Mouse (Mus musculus): Measurements from ENCODE around the gene Edil3. TPM values are rescaled to one million over a fixed set of nuclear protein-coding genes. Genes with fewer than 3 reads are reported as not detected.
A peak's percentile ranks its signal among the peaks of the same experiment; 100 is the strongest.

Edil3 gene
- 55.1 and 55.3 TPM in 2 replicates for polyA plus RNA-seq (2015; fragmentation: Nextera tagmentation; extraction: Ambion mirVana)

DNA sequence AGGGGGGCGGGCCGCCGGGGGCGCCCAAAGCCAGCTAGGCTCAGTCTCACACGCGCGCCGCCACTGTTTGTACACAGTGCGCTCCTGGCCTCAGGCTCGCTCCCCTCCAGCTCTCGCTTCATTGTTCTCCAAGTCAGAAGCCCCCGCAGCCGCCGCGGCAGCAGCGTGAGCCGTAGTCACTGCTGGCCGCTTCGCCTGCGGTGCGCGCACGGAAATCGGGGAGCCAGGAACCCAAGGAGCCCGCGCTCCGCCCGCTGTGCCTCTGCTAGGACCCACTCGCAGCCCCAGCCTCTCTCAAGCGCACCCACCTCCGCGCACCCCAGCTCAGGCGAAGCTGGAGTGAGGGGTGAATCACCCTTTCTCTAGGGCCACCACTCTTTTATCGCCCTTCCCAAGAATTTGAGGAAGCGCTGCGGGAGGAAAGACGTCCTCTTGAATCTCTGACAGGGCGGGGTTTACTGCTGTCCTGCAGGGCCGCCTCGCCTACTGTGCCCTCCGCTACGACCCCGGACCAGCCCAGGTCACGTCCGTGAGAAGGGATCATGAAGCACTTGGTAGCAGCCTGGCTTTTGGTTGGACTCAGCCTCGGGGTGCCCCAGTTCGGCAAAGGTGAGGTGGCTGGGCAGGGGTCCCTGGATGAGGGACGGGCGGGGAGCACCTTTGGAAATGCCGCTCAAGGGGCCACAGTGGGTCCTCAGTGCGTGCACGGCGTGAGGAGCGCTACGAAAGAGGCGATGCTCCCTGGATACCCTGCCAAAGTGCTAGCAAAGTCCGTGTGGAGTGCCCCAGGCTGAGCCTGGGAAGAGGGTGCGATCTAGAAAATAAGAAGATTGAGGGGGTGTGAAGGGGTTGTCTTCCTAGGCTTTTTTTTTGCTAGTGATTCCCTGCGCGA, at the start of gene Edil3:
TSS of gene Edil3 (plus strand) at position 33 of the 892 bp plus-strand sequence.
- Histone ChIP-seq H3K9me3 (replicated peaks; ENCODE audit: control insufficient read depth, low read length, poor library complexity, severe bottlenecking) (no peaks in the 10 kb centered on the region), H3K4me1 (ENCODE audit: control insufficient read depth, insufficient read depth, low read length) (peaks cover 7% of the 10 kb centered on the region), H3K27ac (ENCODE audit: low read length) (peak within 1 kb of the TSS; percentile 87), H3K4me2 (ENCODE audit: low read length) (peak within 1 kb of the TSS; percentile 73), H3K36me3 (ENCODE audit: control insufficient read depth, insufficient read depth, low read length) (no peaks in the 10 kb centered on the region), H3K9ac (ENCODE audit: low read depth, low read length) (peak within 1 kb of the TSS; percentile 93), H3K4me3 (ENCODE audit: low read depth, low read length) (peak within 1 kb of the TSS; percentile 88), H3K27me3 (ENCODE audit: control insufficient read depth, insufficient read depth, low read depth, low read length) (no peaks in the 10 kb centered on the region)
- ATAC-seq, result peak; percentile 89
- under 1% methylated on average over 60 of the region's 60 CpGs for WGBS

DNA sequence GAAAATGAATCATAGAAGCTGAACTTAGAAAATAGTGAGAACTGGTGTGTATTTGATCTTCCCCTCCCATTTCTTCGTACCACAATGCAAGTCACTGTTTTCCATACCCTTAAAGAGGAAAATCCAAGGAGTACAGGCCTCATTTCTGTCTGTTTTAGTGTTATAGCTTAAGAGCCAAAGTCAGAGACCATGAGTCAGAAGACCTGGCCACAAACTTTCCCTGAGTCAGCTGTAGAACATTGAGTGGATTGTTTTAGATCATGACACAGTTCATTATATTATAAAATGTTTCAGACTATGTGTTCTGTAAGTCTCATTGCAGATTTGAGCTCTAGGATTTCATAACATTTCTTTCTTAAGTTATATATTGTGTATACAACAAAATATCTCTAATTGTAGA, 22.1 kb upstream of the Edil3 start:
- no peaks in the 10 kb centered on the region for H3K9me3 ChIP-seq (replicated peaks; ENCODE audit: control insufficient read depth, low read length, poor library complexity, severe bottlenecking)
- H3K27ac ChIP-seq (ENCODE audit: low read length), result no peak overlapping the region
- no peaks in the 10 kb centered on the region for H3K4me1 ChIP-seq (ENCODE audit: control insufficient read depth, insufficient read depth, low read length)
- H3K9ac ChIP-seq (ENCODE audit: low read depth, low read length), result no peak overlapping the region
- H3K36me3 ChIP-seq (ENCODE audit: control insufficient read depth, insufficient read depth, low read length), result no peaks in the 10 kb centered on the region
- ATAC-seq, result no peak
- H3K4me2 ChIP-seq (ENCODE audit: low read length), result no peak overlapping the region
- no peaks in the 10 kb centered on the region for H3K27me3 ChIP-seq (ENCODE audit: control insufficient read depth, insufficient read depth, low read depth, low read length)
- no peak overlapping the region for H3K4me3 ChIP-seq (ENCODE audit: low read depth, low read length)
- 90% methylated on average over 1 of the region's 1 CpGs for WGBS

DNA sequence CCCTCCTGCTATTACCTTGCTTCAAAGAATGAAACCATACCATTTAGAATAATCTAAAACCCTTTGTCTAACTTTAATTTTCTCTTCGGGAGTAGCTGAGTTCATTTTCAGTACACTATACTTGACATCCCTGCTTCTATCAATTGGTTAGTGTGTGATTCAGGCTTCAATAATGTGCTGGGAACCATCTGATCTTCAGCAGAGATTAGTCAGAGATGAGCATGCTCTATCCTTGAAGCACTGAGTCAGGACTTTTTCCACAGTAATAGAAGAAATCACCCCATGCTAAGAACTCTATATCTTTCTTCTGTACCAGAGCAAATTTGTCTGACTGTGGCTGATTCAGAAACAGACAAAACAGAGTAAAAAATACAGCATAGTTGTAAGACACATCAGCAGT, 20.3 kb upstream of the Edil3 start:
- Histone ChIP-seq H3K27ac (ENCODE audit: low read length) (no peak overlapping the region), H3K36me3 (ENCODE audit: control insufficient read depth, insufficient read depth, low read length) (no peaks in the 10 kb centered on the region), H3K9me3 (replicated peaks; ENCODE audit: control insufficient read depth, low read length, poor library complexity, severe bottlenecking) (no peaks in the 10 kb centered on the region), H3K27me3 (ENCODE audit: control insufficient read depth, insufficient read depth, low read depth, low read length) (no peaks in the 10 kb centered on the region), H3K9ac (ENCODE audit: low read depth, low read length) (no peak overlapping the region), H3K4me3 (ENCODE audit: low read depth, low read length) (no peak overlapping the region), H3K4me2 (ENCODE audit: low read length) (no peak overlapping the region), H3K4me1 (ENCODE audit: control insufficient read depth, insufficient read depth, low read length) (no peaks in the 10 kb centered on the region)
- WGBS, result 86% methylated on average over 1 of the region's 1 CpGs
- ATAC-seq, result no peak

DNA sequence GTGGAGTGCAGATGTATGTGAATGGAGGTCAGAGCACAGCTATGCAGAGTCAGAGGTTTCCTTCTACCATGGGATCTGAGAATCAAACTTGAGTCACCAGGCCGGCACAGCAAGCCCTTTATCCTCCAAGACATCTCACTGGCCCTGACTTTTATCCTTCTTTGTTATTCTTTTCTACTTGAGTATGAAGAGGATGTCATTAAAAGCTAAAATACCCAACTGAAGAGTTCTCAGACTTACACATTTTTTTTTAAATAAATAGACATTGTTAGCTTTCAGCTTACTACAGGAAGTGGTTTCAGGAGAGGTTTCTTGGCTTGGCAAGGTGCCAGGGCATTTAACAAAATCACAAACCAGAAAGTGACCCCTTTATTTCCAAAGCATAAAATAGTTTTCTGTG, 15.4 kb upstream of the Edil3 start:
- H3K9me3 ChIP-seq (replicated peaks; ENCODE audit: control insufficient read depth, low read length, poor library complexity, severe bottlenecking), result no peaks in the 10 kb centered on the region
- H3K9ac ChIP-seq (ENCODE audit: low read depth, low read length), result no peak overlapping the region
- no peaks in the 10 kb centered on the region for H3K36me3 ChIP-seq (ENCODE audit: control insufficient read depth, insufficient read depth, low read length)
- WGBS, result 30% methylated on average over 1 of the region's 1 CpGs
- H3K27me3 ChIP-seq (ENCODE audit: control insufficient read depth, insufficient read depth, low read depth, low read length), result no peaks in the 10 kb centered on the region
- H3K4me2 ChIP-seq (ENCODE audit: low read length), result no peak overlapping the region
- no peak overlapping the region for H3K27ac ChIP-seq (ENCODE audit: low read length)
- no peaks in the 10 kb centered on the region for H3K4me1 ChIP-seq (ENCODE audit: control insufficient read depth, insufficient read depth, low read length)
- no peak overlapping the region for H3K4me3 ChIP-seq (ENCODE audit: low read depth, low read length)
- ATAC-seq, result no peak

GRCm38 (mm10) chr13:88806269-88806668, 15.0 kb upstream of the Edil3 start:
- Histone ChIP-seq H3K9ac (ENCODE audit: low read depth, low read length) (no peak overlapping the region), H3K4me1 (ENCODE audit: control insufficient read depth, insufficient read depth, low read length) (no peaks in the 10 kb centered on the region), H3K4me2 (ENCODE audit: low read length) (no peak overlapping the region), H3K36me3 (ENCODE audit: control insufficient read depth, insufficient read depth, low read length) (no peaks in the 10 kb centered on the region), H3K9me3 (replicated peaks; ENCODE audit: control insufficient read depth, low read length, poor library complexity, severe bottlenecking) (no peaks in the 10 kb centered on the region), H3K27me3 (ENCODE audit: control insufficient read depth, insufficient read depth, low read depth, low read length) (no peaks in the 10 kb centered on the region), H3K27ac (ENCODE audit: low read length) (no peak overlapping the region), H3K4me3 (ENCODE audit: low read depth, low read length) (no peak overlapping the region)
- no peak for ATAC-seq
- WGBS, result 97% methylated on average over 3 of the region's 3 CpGs

GRCm38 (mm10) chr13:88810097-88810496, 11.2 kb upstream of the Edil3 start:
- Histone ChIP-seq H3K9ac (ENCODE audit: low read depth, low read length) (no peak overlapping the region), H3K4me2 (ENCODE audit: low read length) (no peak overlapping the region), H3K27ac (ENCODE audit: low read length) (no peak overlapping the region), H3K9me3 (replicated peaks; ENCODE audit: control insufficient read depth, low read length, poor library complexity, severe bottlenecking) (no peaks in the 10 kb centered on the region), H3K4me3 (ENCODE audit: low read depth, low read length) (no peak overlapping the region), H3K27me3 (ENCODE audit: control insufficient read depth, insufficient read depth, low read depth, low read length) (no peaks in the 10 kb centered on the region), H3K36me3 (ENCODE audit: control insufficient read depth, insufficient read depth, low read length) (no peaks in the 10 kb centered on the region), H3K4me1 (ENCODE audit: control insufficient read depth, insufficient read depth, low read length) (no peaks in the 10 kb centered on the region)
- WGBS, result 98% methylated on average over 1 of the region's 1 CpGs
- no peak for ATAC-seq

GRCm38 (mm10) chr13:88820686-88821308, 475 bp upstream of the Edil3 start:
- H3K9ac ChIP-seq (ENCODE audit: low read depth, low read length), result peak overlapping the region; percentile 93; the same call in 1 of the 2 replicates
- H3K36me3 ChIP-seq (ENCODE audit: control insufficient read depth, insufficient read depth, low read length), result no peaks in the 10 kb centered on the region
- no peaks in the 10 kb centered on the region for H3K27me3 ChIP-seq (ENCODE audit: control insufficient read depth, insufficient read depth, low read depth, low read length)
- H3K4me3 ChIP-seq (ENCODE audit: low read depth, low read length), result peak overlapping the region; percentile 88
- peaks cover 7% of the 10 kb centered on the region for H3K4me1 ChIP-seq (ENCODE audit: control insufficient read depth, insufficient read depth, low read length)
- H3K27ac ChIP-seq (ENCODE audit: low read length), result peak overlapping the region; percentile 87; the same call in 1 of the 2 replicates
- peak; percentile 18; the same call in 1 of the 2 replicates for ATAC-seq
- 18% methylated on average over 5 of the region's 5 CpGs for WGBS
- H3K4me2 ChIP-seq (ENCODE audit: low read length), result peak overlapping the region; percentile 73
- no peaks in the 10 kb centered on the region for H3K9me3 ChIP-seq (replicated peaks; ENCODE audit: control insufficient read depth, low read length, poor library complexity, severe bottlenecking)

DNA sequence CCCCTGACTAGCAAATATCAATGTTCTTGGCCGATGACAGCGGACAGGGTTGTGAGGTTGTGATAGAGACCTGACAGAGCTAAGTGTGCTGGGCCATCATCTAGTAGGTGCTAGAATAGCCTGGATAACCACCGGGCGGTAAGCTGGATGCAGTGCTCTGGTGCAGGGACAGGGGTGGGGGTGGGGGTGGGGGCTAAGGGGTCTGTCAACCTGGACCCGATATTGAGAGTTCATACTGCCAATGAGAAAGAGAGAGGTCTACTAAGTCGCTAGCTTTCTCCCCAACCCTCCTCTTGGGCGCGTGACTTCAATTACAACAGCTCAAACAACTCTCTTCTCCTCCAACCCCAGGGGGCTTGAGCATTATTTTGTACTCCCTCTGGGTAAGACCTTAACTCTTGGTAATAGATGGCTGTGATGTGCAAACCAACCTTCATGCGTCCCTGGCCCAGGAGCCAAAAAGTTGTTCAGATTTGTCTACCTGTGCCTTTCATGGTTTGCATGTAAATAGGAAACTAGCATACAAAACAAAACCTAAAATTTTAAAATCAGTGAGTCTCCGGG, 1.1 kb downstream of the Edil3 start:
- Histone ChIP-seq H3K4me1 (ENCODE audit: control insufficient read depth, insufficient read depth, low read length) (peaks cover 7% of the 10 kb centered on the region), H3K27ac (ENCODE audit: low read length) (peak overlapping the region; percentile 87), H3K4me3 (ENCODE audit: low read depth, low read length) (peak overlapping the region; percentile 88), H3K27me3 (ENCODE audit: control insufficient read depth, insufficient read depth, low read depth, low read length) (no peaks in the 10 kb centered on the region), H3K36me3 (ENCODE audit: control insufficient read depth, insufficient read depth, low read length) (no peaks in the 10 kb centered on the region), H3K4me2 (ENCODE audit: low read length) (peak overlapping the region; percentile 73), H3K9me3 (replicated peaks; ENCODE audit: control insufficient read depth, low read length, poor library complexity, severe bottlenecking) (no peaks in the 10 kb centered on the region), H3K9ac (ENCODE audit: low read depth, low read length) (peak overlapping the region; percentile 93)
- ATAC-seq, result 0 out of 2 replicates have a peak, but pooled peaks have one; percentile 33
- 3% methylated on average over 10 of the region's 10 CpGs for WGBS

All from midbrain, embryonic 16.5 days (tissue).